Mouse (Mus musculus) ES-CJ7 (cell line): ENCODE measurements around the gene Gm10696.
"Not testable (repeated sequence)": the region's sequence is repeated elsewhere in the genome, so short reads cannot be mapped to it uniquely, and the experiment has no call there.

Source experiments
- DNase-seq: peaks from one replicate; pipeline ENCODE4 v3.0.0; 2011; ENCODE audit warnings: low read depth, low spot score

Gene Gm10696

GRCm38 (mm10) chr3:94178093-94178492, at the start of gene Gm10696:
Gene Gm10696, minus strand, starts transcription at chr3:94178193.
- not testable (repeated sequence) for DNase-seq

GRCm38 (mm10) chr3:94196414-94196813, 18.4 kb upstream of the Gm10696 start, which contains the start of gene Gm5286:
Gene Gm5286, plus strand, starts transcription at chr3:94196714.
- DNase-seq, result not testable (repeated sequence)

DNA sequence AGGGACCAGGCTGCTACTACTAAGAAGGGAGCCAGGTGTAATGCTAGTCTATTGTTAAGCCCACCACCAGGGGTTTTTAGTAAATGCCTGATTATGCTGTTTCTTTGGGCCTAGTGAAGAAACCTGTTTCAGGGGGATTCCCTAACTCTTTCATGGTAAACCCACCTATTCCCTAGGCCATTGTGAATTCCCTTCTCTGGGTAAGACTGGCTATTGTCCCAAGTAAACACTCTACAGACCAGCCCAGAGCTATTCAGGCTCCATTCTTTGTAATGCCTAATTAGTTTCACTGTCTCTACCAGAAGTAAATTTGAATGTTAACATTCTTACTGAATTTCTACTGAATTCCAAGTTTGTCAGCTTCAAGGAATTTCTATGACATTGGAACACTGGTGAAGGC, 10.6 kb downstream of the Gm10696 start:
- peak; percentile 62 for DNase-seq
